Mouse (Mus musculus) heart, postnatal 14 days (tissue): ENCODE results near the gene Wdr13. TPM values are rescaled to one million over a fixed set of nuclear protein-coding genes. Genes with fewer than 3 reads are reported as not detected.

ENCODE experiments used
- total RNA-seq, 2 experiments: library from RNA; stranded (reverse); gene quantifications; 2 replicates each; pipeline ENCODE4 v1.2.3; 2021

The Wdr13 gene
- total RNA-seq, 2 experiments from 2014 or later, result 67.7 to 71.3 TPM

Other genes with a start within 250 kb of the Wdr13 start
- gene Slc35a2, start 248.9 kb downstream of the Wdr13 start, total RNA-seq, result 10 to 100 TPM; 14.1 to 14.7 TPM
- 10 to 100 TPM; 22.5 to 26.4 TPM for gene Pqbp1, start 233.6 kb downstream of the Wdr13 start, total RNA-seq
- 10 to 100 TPM; 30.8 to 42.9 TPM for gene Timm17b, start 233.5 kb downstream of the Wdr13 start, total RNA-seq
- not detected for gene Gm10491, start 225.1 kb downstream of the Wdr13 start, total RNA-seq
- not detected for gene Gm10490, start 223.3 kb downstream of the Wdr13 start, total RNA-seq
- gene Pcsk1n, start 213.1 kb downstream of the Wdr13 start, total RNA-seq, result not detected
- gene Eras, start 204.3 kb downstream of the Wdr13 start, total RNA-seq, result not detected
- gene Hdac6, start 185.0 kb downstream of the Wdr13 start, total RNA-seq, result 10 to 100 TPM; 13.0 to 14.7 TPM
- gene Gata1, start 154.8 kb downstream of the Wdr13 start, total RNA-seq, result not detected
- not detected for gene Glod5, start 114.4 kb downstream of the Wdr13 start, total RNA-seq
- 1 to 10 TPM; 6.0 to 6.7 TPM for gene Suv39h1, start 58.1 kb downstream of the Wdr13 start, total RNA-seq
- gene Was, start 42.4 kb downstream of the Wdr13 start, total RNA-seq, result 1 to 10 TPM; 2.7 to 4.0 TPM
- gene Rbm3, start 13.0 kb upstream of the Wdr13 start, total RNA-seq, result 100 to 1,000 TPM; 158 to 181 TPM
- gene Tbc1d25, start 43.3 kb upstream of the Wdr13 start, total RNA-seq, result 1 to 10 TPM; 4.1 to 4.2 TPM
- gene Ebp, start 60.6 kb upstream of the Wdr13 start, total RNA-seq, result 10 to 100 TPM; 19.0 to 24.7 TPM
- gene Porcn, start 73.6 kb upstream of the Wdr13 start, total RNA-seq, result 1 to 10 TPM; 1.8 to 3.7 TPM
- gene Ftsj1, start 119.5 kb upstream of the Wdr13 start, total RNA-seq, result 10 to 100 TPM in 1 of 2 experiments, 1 to 10 TPM in 1; 9.8 to 12.7 TPM
- 1 to 10 TPM in 1 of 2 experiments, under 1 TPM in 1; 0.78 to 1.6 TPM for gene Slc38a5, start 138.2 kb upstream of the Wdr13 start, total RNA-seq
- not detected for gene Ssxb10, start 194.5 kb upstream of the Wdr13 start, total RNA-seq
- not detected for gene Ssxb9, start 234.1 kb upstream of the Wdr13 start, total RNA-seq